Mouse (Mus musculus) granulocyte monocyte progenitor cell, adult 5-6 weeks (primary cell): ENCODE measurements around the gene Pcdh9. TPM values are rescaled to one million over a fixed set of nuclear protein-coding genes. Genes with fewer than 3 reads are reported as not detected.

ENCODE experiments used
- ATAC-seq: replicated peaks from 2 replicates; pipeline ENCODE4 v1.8.0; 2016; ENCODE audit warnings: mild to moderate bottlenecking, moderate TSS enrichment, inconsistent platforms; ENCODE audit not compliant: poor library complexity, severe bottlenecking
- total RNA-seq, 2 experiments: library from RNA; stranded (forward) in 1 of 2; stranded (reverse) in 1 of 2; fragments of 200-712, 200-1000 nt in 1 of 2; fragments of >200 nt in 1 of 2; fragmentation: Nextera tagmentation in 1 of 2; gene quantifications; 2 replicates each; pipeline ENCODE4 v1.2.3; 2014 to 2017

The Pcdh9 gene
- total RNA-seq, 2 experiments from 2014 or later: not detected

GRCm38 (mm10) chr14:93409314-93409713 is 481.2 kb downstream of the Pcdh9 start:
- ATAC-seq: no peak

- ATAC-seq: no peak
These were observed 482.7 kb downstream of the Pcdh9 start for GRCm38 (mm10) chr14:93407747-93408146.

GRCm38 (mm10) chr14:93385090-93385489 is 505.4 kb downstream of the Pcdh9 start:
- ATAC-seq: no peak

- no peak for ATAC-seq
These were observed 509.3 kb downstream of the Pcdh9 start for GRCm38 (mm10) chr14:93381163-93381562.

GRCm38 (mm10) chr14:93380757-93381156 is 509.7 kb downstream of the Pcdh9 start:
- ATAC-seq: no peak

GRCm38 (mm10) chr14:93376159-93376558 is 514.3 kb downstream of the Pcdh9 start:
- no peak for ATAC-seq

- no peak for ATAC-seq
These were observed 516.3 kb downstream of the Pcdh9 start for GRCm38 (mm10) chr14:93374181-93374580.

GRCm38 (mm10) chr14:93354150-93354549 is 536.3 kb downstream of the Pcdh9 start:
- no peak for ATAC-seq

GRCm38 (mm10) chr14:93350906-93351305 is 539.6 kb downstream of the Pcdh9 start:
- no peak for ATAC-seq

- no peak for ATAC-seq
These were observed 541.3 kb downstream of the Pcdh9 start for GRCm38 (mm10) chr14:93349166-93349565.

GRCm38 (mm10) chr14:93347031-93347430 is 543.4 kb downstream of the Pcdh9 start:
- no peak for ATAC-seq

- ATAC-seq: no peak
These were observed 547.7 kb downstream of the Pcdh9 start for GRCm38 (mm10) chr14:93342781-93343180.

GRCm38 (mm10) chr14:93341390-93341789 is 549.1 kb downstream of the Pcdh9 start:
- ATAC-seq: no peak

- no peak for ATAC-seq
These were observed 561.2 kb downstream of the Pcdh9 start for GRCm38 (mm10) chr14:93329247-93329646.

GRCm38 (mm10) chr14:93317393-93317792 is 573.1 kb downstream of the Pcdh9 start:
- no peak for ATAC-seq

GRCm38 (mm10) chr14:93288361-93288760 is 602.1 kb downstream of the Pcdh9 start:
- no peak for ATAC-seq

- no peak for ATAC-seq
These were observed 602.8 kb downstream of the Pcdh9 start for GRCm38 (mm10) chr14:93287642-93288041.

- ATAC-seq: no peak
These were observed 605.3 kb downstream of the Pcdh9 start for GRCm38 (mm10) chr14:93285136-93285535.

- ATAC-seq: no peak
These were observed 606.5 kb downstream of the Pcdh9 start for GRCm38 (mm10) chr14:93284009-93284408.

- no peak for ATAC-seq
These were observed 614.8 kb downstream of the Pcdh9 start for GRCm38 (mm10) chr14:93275661-93276060.

- ATAC-seq: no peak
These were observed 615.7 kb downstream of the Pcdh9 start for GRCm38 (mm10) chr14:93274767-93275166.

- no peak for ATAC-seq
These were observed 637.1 kb downstream of the Pcdh9 start for GRCm38 (mm10) chr14:93253411-93253810.

- no peak for ATAC-seq
These were observed 650.2 kb downstream of the Pcdh9 start for GRCm38 (mm10) chr14:93240263-93240662.
